Mouse (Mus musculus): ENCODE results near the gene a. TPM values are rescaled to one million over a fixed set of nuclear protein-coding genes. Genes with fewer than 3 reads are reported as not detected.
"Not testable (repeated sequence)": the region's sequence is repeated elsewhere in the genome, so short reads cannot be mapped to it uniquely, and the experiment has no call there.

Gene a
- total RNA-seq, 4 experiments from 2014 or later: not detected

DNA sequence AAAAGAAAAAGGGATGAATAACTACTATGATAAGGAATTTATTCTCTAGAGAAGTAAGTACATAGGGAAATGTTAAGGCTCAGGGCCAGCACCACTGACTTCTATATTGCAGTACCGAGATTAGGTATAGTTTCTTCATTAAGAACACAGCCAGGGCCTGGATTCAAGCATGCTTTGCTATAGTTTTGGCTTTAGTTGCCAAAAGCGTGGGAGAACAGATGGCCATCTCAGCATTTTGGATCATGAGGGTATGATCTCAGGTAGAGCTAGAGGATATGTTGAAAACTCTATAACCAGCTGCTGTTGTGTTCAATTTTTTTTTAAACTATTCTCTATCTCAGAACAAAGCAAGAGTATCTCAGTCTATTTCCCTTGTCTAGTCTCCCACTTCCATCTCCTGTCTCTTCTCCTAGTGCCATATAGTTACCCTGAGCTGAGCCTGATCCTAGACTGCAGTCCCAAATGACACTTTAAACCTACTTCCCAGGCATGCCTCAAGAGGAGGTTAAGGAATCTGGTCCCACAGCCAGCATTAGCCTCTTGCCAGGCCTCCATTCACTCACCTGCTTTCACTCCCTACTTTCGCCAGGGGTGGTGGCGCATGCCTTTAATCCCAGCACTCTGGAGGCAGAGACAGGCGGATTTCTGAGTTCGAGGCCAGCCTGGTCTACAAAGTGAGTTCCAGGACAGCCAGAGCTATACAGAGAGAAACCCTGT, 43.1 kb downstream of the a start:
- DNase-seq (ENCODE audit: low spot score in 2 of 2): no peak

DNA sequence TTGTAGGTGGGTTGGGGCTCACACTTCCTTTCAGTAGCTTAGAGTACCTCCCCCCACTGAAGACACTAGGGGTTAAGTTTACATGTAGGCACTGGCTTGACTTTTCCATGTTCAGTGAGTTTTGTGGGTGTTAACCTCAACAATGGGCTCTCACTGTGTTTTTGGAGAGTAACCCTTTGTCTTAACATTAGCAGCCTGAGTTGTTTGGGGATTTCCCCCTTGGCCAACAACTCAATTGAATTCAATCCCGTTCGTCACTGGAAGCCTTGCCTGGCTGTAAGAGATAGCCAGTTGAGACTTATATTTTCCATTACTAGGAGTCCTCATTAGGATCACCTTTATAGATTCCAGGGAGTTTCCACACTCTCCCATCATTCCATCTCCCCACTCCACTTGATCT, 45.3 kb downstream of the a start:
- no peak for DNase-seq (ENCODE audit: low spot score in 2 of 2)

GRCm38 (mm10) chr2:154848086-154848485, 56.9 kb downstream of the a start:
- no peak for DNase-seq (ENCODE audit: low spot score in 2 of 2)

- peak; percentile 32 to 69 for DNase-seq (ENCODE audit: low spot score in 2 of 2)
Measured at GRCm38 (mm10) chr2:154855383-154855782, 64.2 kb downstream of the a start.

DNA sequence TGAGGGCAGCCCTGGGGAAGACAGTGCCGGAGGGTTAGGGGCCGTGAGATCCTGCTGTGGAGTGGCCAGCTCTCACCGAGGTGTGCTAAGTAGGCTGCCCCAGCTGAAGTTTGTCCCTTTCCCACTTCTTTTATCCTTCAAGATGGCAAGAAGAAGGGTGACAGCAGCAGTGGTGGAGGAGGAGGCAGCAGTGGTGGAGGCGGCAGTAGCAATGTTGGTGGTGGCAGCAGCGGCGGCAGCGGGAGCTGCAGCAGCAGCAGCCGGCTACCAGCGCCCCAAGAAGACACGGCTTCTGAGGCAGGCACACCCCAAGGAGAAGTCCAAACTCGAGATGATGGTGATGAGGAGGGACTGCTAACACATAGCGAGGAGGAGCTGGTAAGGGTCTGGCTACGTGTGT, 72.5 kb downstream of the a start:
- no peak for DNase-seq (ENCODE audit: low spot score in 2 of 2)

- no peak for DNase-seq (ENCODE audit: low spot score in 2 of 2)
Measured at GRCm38 (mm10) chr2:154865696-154866095, 74.5 kb downstream of the a start.

GRCm38 (mm10) chr2:154868106-154868505, 76.9 kb downstream of the a start:
- no peak for DNase-seq (ENCODE audit: low spot score in 2 of 2)

DNA sequence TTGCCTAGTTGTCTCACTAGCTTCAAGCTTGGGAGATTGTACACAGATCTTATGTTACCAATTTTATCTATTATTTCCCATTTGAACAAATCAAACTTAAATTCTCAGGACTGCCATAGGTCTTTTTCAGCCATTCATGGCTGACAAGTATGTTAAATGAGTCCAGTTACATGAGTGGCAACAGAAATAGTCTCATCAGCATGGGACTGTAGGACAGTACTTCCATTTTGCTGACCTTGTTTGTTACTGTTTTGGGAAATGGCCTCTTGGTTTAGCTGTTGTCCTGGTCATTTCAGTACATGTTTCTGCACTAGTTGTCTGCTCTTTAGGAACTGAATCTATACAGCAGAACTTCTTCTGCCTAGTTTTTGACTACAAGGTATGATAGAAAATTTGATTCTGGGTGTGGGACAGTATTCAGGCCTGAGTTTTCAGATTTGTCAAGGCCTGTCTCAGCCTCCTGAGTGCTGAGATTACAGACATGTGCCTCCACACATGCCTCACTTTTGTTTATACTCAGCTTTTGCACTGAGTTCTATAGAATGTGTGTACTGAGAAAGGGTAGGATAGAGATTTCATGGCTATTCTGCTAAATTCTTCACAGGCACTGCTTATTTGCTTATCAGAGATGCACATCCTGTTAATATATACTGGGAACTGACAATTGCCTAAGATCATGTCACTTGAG, 78.9 kb downstream of the a start:
- no peak for DNase-seq (ENCODE audit: low spot score in 2 of 2)

DNA sequence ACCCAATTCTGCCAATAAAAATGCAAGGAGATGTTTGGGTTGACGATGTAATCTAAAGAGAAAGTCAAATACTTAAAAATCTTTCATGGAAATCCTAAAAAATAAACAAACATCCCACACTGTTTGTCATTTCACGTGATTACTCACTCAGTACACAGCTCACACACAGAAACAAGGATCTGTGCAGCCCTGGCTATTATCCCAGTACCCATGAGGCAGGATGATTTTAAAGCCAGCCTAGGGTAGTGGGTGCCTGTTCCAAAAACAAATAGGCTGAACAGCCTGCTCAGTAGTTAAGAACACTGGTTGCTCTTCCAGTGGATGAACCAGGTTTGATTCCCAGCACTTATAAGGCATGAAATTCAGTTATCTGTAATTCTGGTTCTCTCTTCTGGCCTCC, 85.4 kb downstream of the a start:
- no peak for DNase-seq (ENCODE audit: low spot score in 2 of 2)

GRCm38 (mm10) chr2:154891585-154891984, 100.4 kb downstream of the a start:
- no peak for DNase-seq (ENCODE audit: low spot score in 2 of 2)

DNA sequence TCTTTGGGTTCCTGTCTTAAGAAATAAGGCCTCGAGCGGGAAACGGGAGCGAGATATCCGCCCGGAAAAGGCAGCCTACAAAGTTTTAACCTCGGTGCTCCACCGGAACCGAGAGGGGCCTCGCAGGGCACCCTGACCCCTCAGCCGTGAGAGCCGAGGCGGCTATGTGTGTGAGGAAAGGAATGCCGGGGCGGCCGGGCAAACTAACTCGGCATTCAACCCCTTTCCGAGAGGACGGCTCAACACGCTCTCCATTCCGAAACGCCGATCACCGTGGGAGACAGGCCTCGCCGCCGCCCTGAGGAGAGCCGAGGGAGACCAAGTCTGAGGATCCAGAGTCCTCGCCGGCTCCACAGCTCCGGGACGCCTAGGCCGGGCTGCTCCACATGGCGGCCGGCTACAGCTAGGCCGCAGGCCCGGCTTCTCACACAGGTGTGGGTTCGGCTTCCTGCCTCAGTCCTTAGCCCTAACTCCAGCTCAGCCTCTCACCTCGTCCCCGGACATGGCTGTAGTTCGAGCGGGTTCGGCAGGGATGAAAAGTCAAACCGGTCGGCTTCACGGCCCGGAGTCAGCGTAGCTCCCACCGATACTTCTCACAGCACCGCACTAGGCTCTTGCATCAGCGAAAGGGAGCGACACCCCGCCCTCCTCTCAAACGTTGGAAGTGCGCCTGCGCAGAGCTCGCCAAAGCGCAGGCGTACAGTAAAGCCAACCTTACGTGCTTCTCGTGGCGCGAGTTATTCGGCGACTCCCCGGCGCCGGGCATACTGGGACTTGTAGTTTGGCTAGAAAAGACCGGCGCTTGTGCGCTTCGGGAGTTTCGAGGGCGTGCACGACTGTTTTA, 101.2 kb downstream of the a start, which contains the start of gene Eif2s2:
Gene Eif2s2 (minus strand): TSS at position 735 of the 844 bp plus-strand sequence.
- peak; percentile 96 for DNase-seq (ENCODE audit: low spot score in 2 of 2)

DNA sequence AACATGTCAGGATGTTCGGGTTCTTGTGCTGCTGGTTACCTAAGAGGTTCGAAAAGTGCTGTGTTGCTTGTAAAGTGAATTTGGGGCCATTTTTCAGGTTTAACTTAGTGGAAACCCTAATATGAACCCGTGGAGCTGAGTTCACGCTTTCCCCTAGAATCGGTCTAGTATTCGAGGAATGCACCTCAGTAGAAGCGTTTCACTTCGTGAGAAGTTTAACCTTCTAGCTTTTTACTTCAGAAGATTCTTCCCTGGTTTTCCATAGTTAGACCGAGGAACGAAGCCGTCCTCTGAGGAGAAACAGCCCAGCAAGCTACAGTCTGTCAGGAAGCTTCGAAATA, 101.8 kb downstream of the a start:
- DNase-seq (ENCODE audit: low spot score in 2 of 2): no peak

DNA sequence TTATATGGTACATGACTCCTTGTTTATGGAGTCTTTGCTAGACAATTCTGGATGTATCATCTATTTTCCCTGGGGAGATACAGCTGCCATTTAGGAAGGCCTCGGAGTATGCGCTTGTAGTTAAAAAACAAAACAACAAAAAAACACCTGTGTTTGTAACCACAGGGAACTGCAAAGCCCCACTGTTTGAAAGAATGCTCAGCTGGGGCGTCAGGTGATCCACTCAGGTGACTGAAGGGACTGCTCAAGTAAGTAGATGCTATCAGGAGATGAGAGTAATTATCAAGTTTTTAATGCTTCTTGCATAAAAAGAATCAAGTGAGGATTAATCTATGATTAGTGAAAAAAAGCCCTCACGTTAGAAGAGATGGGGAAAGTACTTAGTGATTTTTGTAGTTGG, 102.3 kb downstream of the a start:
- DNase-seq (ENCODE audit: low spot score in 2 of 2): no peak

- DNase-seq (ENCODE audit: low spot score in 2 of 2): not testable (repeated sequence)
Measured at GRCm38 (mm10) chr2:154899004-154899403, 107.8 kb downstream of the a start.

GRCm38 (mm10) chr2:154899412-154899811, 108.2 kb downstream of the a start:
- DNase-seq (ENCODE audit: low spot score in 2 of 2): not testable (repeated sequence)

DNA sequence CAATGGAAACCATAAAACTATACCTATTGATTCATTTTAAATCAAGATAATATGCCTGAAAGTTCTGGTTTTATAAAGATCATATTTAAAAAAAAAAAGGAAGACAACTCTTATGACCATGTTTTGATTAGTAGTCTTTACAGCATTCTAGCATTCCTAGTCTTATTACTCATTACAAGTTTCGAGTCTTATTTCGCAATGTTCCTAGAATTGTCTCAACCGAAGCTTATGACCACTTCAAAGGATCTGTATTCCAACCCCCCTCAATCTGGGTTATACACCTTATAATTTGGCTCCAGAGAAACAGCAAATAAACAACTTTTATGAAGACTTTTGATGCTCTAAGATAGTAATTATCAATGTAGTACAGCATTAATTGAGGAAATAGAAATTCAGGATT, 110.9 kb downstream of the a start:
- no peak for DNase-seq (ENCODE audit: low spot score in 2 of 2)

- no peak for DNase-seq (ENCODE audit: low spot score in 2 of 2)
Measured at GRCm38 (mm10) chr2:154905796-154906195, 114.6 kb downstream of the a start.

DNA sequence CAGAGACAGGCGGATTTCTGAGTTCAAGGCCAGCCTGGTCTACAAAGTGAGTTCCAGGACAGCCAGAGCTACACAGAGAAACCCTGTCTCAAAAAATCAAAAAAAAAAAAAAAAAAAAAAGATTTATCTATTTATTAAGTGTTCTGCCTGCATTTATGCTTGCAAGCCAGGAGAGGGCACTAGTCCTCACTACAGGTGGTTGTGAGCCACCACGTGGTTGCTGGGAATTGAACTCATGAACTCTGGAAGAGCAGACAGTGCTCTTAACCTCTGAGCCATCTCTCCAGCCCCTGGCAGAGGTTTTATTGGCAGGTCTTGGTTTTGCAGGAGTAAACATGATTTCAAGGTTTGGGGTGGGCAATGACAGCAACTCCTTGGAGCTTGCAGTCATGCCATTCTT, 117.0 kb downstream of the a start:
- DNase-seq (ENCODE audit: low spot score in 2 of 2): not testable (repeated sequence)

- DNase-seq (ENCODE audit: low spot score in 2 of 2): no peak
Measured at GRCm38 (mm10) chr2:154909789-154910188, 118.6 kb downstream of the a start.

- no peak for DNase-seq (ENCODE audit: low spot score in 2 of 2)
Measured at GRCm38 (mm10) chr2:154915922-154916541, 124.8 kb downstream of the a start.

DNA sequence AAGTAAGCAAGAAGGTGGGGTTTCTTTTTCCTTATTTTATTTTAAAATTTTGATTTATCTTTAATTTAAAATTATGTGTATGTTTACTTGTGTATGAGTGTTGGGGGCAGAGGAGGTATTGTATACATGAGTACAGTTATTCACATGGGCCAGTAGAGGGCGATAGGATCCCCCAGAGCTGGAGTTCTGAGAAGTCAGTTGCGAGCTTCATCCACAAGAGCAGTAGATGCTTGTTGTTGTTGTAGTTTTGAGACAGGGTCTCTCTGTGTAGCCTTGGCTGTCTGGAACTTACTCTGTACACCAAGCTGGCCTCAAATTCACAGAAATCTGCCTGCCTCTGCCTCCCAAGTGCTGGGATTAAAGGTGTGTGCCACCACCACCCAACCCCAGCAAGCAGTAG, 125.3 kb downstream of the a start:
- no peak for DNase-seq (ENCODE audit: low spot score in 2 of 2)
